Mouse (Mus musculus): ENCODE data around the gene Urgcp.
"Not testable (repeated sequence)": the region's sequence is repeated elsewhere in the genome, so short reads cannot be mapped to it uniquely, and the experiment has no call there.

Gene Urgcp

DNA sequence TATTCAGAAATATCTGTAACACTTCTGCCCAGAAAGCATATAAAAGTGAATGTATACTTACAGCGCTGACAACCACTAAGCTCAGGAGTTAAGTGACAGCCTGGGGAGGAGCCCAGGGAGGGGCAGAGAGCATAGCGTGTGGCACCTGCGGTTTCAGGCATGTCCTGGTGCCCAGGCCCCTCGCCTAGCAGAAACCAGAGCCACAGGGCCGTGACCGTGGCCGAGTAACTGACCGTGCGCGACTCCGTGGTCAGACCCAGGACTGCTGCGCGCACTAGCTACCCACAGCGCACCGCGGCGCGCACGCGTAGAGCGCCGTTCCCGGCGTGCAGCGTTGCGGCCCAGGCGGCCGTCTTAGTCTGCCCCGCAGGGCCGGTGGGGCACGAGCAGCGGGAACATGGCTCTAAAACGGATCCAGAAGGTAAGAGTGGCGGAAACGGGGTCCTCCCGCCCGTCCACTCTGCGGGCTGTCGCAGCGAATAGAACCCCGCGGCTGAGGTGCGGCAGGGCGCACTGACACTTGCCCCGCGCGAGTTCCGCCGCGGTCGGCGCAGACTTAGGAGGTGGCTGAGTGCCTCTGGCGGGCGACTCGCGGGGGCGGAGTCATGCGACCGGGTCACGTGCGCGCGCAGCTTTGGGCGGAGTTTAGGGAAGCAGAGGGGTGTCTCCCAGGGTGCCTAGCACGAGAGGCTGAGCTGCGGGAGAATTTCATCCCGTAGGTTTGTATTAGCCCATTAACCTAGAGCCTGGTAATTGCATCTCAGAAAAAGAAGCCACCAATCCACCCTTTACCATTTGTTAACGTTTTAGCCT, at the start of gene Urgcp:
TSS of gene Urgcp (minus strand) at position 557 of the 813 bp plus-strand sequence.
- DNase-seq (ENCODE audit: low read depth): peak; percentile 98

DNA sequence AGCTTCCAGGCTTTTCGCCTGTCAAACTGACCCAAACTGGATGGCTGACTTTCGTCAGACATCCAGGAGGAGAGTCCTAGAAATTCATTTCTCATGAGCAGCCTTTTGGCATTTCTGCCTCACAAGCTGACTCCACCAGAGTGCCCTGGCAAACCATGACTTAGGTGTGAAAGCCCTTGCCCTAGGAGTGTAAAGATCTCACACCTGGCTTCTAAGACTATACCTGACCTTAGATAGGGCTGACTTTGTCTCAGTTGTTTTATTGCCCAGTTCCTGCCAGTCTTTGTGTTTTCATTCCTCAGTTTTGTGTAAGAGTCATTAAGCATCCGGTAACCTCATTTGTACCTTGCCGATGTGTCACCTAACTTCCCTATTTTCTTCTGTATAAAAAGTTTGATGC, 47.3 kb upstream of the Urgcp start:
- DNase-seq (ENCODE audit: low read depth): not testable (repeated sequence)

DNA sequence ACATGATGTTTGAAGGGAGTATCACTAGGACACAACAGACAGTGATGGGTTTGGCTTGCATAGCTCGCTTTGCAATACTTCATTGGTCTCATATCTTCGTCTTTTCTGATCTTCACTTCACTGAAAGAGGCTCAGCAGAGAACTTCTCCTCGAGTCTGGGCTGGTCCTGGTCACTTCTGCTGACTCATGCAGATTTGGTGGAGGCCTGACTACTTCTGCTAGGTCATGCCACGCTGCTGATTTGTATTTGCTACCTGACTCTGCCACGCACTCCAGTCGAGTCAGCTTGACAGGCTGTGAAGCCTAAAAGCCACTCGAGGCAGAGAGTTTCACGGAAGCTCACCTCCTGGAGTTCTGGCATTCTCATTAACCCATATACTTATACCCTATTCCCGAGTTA, 45.8 kb upstream of the Urgcp start:
- no peak for DNase-seq (ENCODE audit: low read depth)

DNA sequence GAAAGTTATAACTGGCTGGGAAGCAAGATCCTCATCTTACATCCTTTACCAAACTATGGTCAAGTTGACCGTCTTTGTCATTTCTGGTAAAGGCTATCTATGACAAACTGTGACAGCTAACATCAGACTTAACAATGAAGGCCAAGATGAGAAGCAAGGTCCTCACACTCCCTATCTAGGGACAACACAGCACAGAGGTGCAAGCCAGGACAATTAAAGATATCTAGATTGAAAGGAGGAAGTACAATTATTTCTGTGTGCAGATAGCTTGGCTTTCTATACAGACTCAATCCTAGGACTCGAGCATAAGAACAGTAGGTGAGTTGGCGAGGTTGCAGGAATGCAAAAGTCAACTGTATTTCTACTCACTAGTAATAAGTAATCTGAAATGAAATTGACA, 43.5 kb upstream of the Urgcp start:
- no peak for DNase-seq (ENCODE audit: low read depth)

DNA sequence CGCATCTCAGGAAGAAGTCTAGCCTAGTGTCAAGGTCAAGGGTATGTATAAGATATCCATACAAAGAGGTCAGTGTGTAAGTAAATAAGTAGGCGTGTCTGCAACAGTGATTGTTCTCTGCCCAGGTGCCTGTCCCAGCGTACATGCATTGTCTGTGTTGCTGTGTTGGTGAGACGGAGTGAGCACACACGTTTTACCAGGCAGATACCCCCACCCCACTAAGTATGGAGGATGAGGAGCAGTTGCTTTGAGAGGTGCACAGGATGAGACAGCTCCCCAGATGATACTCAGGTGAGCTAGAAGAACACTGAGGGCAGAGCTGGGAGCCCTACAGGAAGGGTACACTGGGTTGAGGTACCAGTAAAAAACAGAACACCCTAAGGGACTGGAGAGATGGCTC, 42.0 kb upstream of the Urgcp start:
- DNase-seq (ENCODE audit: low read depth): no peak

DNA sequence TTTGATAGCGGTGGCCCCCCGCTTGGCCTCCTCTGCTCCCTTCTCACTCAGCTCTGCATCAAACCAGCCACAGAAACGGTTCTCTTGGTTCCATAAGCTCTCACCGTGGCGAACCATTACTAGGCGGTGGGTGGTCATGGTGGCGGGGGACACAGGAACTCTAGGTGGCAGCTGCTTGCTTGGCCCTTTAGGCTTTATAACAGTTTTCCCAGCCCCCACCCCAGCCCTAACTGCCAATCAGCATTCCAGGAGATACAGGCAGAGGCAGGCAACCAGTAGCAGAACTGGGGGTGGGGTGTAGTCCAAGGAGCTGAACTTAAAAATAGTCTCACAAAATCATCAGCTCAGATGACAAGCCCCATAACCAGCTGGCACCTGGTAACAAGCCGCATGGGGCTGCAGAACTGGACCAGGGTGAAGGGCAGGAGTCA, 41.4 kb upstream of the Urgcp start, which contains the start of gene Pgam2:
TSS of gene Pgam2 (minus strand) at position 183 of the 431 bp plus-strand sequence.
- DNase-seq (ENCODE audit: low read depth): no peak

DNA sequence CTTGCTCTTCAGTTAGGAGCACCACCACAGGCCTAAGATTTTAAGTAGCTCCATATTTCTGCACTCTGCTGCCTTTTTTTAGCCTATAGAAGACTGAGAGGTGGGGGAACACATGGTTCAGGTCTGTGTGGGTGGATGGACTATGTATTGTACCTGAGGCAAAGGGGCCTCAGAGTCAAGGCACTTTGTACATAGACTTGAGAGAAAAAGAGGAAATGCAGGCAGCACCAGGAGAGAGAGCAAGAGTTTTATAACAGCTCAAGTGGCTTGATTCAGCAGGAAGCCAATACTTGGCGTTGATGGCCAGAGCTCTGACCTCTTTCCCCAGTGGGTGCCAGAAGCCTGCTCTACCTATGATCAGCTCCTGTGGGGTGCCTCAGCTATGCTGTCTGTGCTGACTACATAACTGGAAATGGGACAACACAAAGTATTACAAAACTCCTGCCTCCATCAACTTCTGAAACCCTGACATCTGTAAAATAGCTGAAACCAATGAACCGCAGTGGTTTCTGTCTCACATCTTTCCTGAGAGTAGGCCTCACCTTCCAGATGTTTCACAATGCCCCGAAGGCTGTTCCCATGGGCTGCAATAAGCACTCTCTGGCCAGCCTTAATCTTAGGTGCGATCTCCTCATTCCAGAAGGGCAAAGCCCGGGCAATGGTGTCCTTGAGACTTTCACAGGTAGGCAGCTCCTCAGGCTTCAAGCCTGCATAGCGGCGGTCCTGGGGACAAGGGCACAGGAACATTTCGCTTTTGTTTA, 40.5 kb upstream of the Urgcp start:
- DNase-seq (ENCODE audit: low read depth): no peak

DNA sequence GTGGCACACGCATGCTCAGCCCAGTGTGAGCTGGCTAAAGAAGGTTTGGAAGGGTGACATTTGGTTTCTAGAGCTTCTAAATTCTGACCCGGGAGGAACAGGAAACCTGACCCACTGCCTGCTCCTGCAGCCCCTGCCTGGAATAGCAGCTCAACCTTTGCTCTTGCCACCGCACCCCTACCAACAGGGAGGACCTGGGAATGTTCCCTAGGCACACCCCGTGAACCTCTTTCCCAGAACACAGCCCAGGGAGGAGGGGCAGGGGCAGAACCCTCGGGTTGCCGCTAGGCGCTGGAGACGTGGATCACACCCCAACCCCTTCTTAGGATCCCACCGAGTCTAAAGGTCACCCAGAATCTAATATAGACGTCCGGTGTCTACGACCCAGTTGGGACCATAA, 39.8 kb upstream of the Urgcp start:
- no peak for DNase-seq (ENCODE audit: low read depth)

DNA sequence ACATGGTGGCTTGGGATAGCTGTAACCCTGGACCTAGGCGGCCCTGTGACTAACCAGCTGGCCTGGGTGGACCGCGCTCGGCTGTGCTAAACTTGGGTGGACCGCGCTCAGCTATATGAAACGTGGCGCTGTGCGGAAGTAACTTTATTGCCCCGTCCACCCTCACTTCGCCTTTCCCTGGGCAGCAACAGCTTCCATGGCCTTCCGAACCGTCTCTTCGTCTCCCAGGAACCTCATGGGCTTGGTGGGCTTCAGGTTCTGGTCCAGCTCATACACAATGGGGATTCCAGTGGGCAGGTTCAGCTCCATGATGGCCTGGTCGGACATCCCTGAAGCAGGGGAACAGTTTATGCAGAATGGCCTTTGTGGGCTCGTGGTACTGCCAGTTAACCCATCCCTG, 39.3 kb upstream of the Urgcp start:
- no peak for DNase-seq (ENCODE audit: low read depth)

DNA sequence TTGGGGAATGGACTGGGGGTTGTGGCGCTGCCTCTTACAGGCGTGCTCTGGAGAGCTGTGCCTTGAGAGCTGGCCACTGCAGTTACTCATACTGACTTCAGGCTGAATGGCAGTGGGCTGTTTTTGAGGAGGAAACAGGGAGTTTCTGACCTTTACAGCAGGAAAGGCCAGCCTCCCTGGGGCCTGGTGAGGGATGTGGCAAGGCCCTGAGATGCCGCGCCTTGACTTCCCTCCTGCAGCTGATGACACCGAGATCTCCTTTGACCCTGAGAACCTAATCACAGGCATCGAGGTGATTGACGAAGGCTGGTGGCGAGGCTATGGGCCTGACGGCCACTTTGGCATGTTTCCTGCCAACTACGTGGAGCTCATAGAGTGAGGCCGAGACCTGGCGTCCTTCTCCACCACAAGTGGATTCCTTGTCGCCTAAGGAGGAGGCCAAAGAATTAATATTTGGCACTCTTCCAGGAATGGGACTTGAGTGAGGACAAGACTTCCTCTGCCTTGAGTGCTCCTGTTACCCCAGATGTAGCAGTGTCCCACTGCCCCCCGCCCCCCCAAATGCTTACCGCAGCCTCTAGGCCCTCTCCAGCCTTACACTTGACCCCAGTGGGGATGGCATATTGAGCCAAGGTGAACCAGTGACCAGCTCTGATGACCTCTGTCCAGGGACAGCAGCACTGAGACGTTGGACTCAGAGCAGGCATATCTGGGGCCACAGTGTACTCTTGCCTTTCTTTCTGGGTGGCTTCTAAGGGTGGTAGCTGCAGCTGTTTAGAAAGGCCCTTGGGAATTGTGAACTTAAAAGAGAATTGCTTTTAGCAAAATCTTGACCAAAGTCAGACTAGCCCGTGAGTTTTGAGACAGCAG, 37.7 kb upstream of the Urgcp start:
- no peak for DNase-seq (ENCODE audit: low read depth)

DNA sequence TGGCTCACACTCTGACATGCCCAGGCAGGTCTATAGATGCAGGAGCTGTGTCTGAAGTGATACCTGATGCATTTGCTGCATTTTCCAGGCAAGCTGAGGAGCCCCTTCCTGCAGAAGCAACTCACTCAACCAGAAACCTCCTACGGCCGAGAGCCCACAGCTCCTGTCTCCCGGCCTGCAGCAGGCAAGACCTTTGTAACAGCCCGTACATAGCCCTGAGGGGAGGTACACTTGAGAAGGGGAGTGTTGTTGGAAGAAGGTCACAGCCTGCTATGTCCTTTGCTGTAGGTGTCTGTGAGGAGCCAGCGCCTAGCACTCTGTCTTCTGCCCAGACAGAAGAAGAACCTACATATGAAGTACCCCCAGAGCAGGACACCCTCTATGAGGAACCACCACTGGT, 35.8 kb upstream of the Urgcp start:
- DNase-seq (ENCODE audit: low read depth): no peak

DNA sequence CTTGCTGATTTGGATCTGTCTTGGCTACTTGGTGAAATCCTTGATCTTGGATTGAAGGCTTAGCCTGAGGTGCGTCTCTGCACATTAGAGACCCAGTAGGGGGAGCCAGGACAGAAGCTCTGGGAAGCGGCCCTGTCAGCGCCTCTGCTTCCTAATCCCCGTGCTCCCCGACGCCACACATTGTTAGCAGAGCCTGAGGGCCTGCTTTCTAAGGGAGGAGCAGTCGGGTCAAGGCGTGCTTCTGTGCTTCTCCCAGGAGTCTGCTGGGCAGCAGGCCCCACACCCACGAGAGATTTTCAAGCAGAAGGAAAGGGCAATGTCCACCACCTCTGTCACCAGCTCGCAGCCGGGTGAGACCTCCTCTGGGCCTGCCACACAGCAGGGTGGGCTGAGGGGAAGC, 35.2 kb upstream of the Urgcp start:
- no peak for DNase-seq (ENCODE audit: low read depth)

DNA sequence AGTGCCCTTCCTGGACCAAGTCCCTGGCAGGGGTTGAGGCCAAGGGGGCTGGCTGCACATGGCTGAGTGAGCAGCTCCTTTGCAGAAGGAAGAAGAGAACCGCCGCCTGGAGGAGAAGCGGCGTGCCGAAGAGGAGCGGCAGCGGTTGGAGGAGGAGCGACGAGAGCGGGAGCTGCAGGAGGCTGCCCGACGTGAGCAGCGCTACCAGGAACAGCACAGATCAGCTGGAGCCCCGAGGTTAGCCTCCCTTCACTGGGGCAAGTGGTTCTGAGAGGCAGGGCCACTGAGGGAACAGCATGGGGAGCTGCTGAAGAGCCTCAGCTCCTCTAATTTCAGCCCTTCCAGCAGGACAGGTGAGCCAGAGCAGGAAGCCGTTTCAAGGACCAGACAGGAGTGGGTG, 34.8 kb upstream of the Urgcp start:
- no peak for DNase-seq (ENCODE audit: low read depth)

DNA sequence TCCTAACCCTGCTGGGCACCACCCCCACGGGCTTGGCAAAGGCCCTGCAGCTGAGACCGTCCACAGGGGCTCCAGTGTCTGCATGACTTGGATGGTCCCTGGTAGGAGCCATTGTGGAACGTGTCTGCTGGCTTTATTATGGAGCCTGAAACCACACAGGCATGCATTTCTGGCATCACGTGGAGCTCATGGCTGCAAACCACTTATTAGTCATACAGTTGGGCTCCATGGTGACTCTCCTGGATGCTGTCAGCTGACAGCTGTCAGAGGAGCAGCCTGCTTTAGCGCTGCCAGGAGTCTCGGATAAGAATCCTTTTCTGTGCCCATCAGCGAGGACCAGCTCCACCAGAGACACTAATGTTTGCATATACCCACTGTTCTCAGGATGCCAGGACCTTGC, 33.5 kb upstream of the Urgcp start:
- DNase-seq (ENCODE audit: low read depth): no peak

DNA sequence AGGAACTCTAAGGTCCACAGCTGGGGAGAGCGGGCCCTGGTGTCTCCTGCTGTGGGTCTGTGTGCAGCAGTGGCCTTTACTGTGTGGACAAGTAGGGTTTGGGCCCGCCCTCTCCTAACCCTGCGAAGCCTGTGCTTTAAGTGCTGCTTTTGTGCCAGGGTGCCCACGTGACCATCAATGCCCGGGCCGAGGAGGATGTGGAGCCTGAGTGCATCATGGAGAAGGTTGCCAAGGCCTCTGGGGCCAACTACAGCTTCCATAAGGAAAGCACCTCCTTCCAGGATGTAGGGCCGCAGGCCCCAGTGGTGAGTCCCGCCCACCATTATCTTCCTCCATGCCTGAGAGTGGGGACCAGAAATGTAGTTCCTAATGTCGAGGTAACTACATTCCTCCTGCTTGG, 33.1 kb upstream of the Urgcp start:
- DNase-seq (ENCODE audit: low read depth): no peak

DNA sequence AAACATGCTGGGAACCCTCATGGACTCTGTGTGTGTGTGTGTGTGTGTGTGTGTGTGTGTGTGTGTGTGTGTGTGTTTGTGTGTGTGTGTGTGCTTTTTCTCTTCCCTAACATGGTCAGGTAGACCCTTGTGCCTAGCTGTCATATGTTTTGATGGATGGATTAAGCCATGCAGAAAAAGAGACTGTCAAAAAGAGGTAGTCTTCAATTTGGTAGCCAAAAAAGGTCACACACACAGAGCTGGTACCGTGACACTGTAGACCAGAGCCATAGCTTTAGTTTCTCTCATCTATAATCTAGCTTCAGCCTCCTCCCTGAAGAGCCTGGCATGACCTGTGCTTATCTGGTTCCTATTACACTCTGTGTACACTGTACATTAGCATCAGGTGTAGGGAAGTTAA, 28.3 kb upstream of the Urgcp start:
- no peak for DNase-seq (ENCODE audit: low read depth)

DNA sequence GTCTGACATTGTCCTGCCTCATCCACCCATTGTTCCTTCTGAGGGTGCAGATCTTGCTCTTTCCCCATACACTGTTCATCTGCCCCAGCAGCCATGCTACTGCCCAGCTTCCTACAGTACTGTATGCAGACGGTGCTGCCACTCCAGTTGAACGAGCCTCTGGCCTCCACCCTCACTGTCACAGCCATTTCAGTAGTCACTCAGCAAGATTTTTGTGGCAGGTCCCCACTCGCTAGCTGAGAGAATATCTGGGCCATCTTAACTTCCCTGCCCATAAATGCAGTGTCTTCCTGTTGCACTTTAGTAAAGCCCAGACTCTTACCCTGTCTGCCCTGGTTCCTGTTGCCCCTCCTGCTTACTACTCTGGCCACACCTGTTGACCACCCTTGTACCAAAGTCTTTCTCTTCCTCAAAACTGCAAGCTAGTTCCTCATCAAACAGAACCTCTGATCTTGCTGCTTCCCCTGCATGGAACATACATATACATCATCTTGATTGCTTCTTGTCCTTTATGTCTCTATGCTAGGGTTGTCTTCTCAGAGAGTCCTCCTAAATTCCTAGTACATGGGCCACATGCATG, 27.7 kb upstream of the Urgcp start:
- DNase-seq (ENCODE audit: low read depth): peak; percentile 30

DNA sequence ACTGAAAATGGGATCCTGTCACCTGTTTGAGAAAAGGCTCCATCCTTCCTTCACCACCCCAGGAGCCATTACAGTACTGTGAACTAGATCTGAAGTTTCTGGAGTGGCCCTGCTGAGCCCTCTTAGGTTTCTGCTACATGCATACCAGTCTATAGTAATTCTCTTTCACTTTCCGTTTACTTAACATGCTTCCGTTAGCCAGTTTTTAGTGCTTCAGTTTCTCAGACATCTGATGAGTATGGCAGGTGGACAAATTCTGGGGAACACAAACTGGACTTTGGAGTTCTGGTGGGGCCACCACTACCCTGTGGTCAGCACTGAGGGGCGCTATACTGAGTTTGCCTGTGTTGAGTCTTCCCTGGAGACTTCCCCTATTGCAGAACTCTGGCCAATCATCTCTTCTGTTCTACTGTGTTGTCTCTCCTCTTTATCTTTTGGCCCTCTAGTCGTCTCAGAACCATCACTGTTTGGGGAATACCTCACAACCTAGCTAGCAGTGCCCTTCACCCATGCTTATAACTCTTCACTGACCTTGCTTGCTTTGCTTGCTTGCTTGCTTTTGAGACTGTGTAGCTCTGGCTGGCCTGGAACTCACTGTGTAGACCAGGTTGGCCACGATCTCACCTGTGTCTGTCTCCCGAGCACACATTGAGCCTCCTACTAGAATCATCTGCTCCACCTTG, 27.0 kb upstream of the Urgcp start:
- no peak for DNase-seq (ENCODE audit: low read depth)

DNA sequence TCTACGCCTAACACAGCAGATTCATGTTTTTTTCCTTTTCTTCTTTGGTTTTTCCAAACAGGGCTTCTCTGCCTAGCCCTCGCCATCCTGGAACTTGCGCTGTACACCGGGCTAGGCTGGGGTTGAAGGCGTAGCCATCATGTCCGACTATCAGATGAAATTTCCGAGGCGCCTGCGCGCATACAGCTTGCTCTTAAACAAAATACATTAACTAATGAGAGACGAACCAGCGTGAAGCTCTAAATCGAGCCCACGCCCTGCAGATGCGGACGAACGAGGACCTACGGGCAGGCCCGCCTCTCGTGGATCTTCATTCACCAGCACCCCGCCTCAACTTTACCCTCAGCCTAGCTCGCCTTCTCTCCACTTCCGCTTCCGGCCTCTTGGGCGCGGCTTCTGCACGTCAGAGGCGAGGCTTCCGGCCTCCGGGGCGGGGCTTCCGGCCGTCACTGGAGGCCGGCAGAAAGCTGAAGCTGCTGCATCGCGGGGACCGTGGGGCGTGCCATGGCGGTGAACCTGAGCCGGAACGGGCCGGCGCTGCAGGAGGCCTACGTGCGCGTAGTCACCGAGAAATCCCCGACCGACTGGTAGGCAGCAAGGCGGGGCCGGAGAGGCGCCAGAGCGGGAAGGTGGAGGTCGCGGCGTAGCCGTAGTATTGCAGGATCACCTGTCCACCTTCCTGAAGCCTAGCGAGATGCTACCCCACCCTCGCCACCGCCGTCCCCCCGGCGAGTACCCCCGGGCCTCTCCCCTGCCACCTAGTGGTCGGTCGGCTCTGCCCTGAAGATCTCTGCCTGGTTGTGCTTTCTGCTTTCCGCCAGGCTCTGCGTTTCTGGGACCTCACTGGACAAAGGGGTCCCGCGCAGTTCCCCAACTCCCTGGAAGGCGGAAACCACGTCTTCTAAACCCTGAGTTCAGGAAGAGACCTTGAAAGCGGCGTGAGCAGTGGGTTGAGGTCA, 26.2 kb upstream of the Urgcp start, which contains the start of gene Dbnl:
TSS of gene Dbnl (plus strand) at position 433 of the 959 bp plus-strand sequence.
- peak; percentile 99 for DNase-seq (ENCODE audit: low read depth)

DNA sequence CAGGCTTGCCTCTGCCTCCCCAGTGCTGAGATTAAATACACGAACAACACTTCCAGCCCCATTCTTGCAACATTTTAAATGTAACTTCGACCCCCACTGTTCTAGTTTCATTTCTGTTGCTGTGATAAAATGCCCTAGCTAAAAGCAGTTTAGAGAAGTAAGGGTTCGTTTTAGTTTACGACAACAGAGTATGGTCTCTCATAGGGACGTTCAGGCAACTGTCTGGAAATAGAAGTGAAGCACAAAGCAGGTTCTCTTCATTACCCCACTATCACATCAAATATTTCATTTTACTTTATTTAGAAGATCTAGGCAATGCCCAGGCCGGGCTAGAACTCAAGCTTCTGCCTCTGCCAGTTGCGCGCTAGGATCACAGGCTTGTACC, 25.5 kb upstream of the Urgcp start:
- DNase-seq (ENCODE audit: low read depth): no peak

Measured in naive thymus-derived CD4-positive, alpha-beta T cell, adult 2 months (primary cell).